Mouse (Mus musculus) adrenal gland, adult 18-20 months (tissue): ENCODE measurements around the gene Prm2. TPM values are rescaled to one million over a fixed set of nuclear protein-coding genes. Genes with fewer than 3 reads are reported as not detected.

ENCODE experiments used
- DNase-seq, 2 experiments: peaks; one replicate each; pipeline ENCODE4 v3.0.0; 2021 to 2022; ENCODE audit warnings: low spot score in 2 of 2
- long read RNA-seq, 2 experiments: library from polyadenylated mRNA; stranded (forward); transcript quantifications; one replicate each; pipeline ENCODE4 v2.0.0; 2021
- total RNA-seq, 2 experiments: library from RNA; stranded (reverse); gene quantifications; 1 replicate in 1 of 2; 2 replicates in 1 of 2; pipeline ENCODE4 v1.2.3; 2021

Gene Prm2
- not detected for total RNA-seq
- long read RNA-seq, experiment 1, result 0 reads
- long read RNA-seq, experiment 2, result 0 reads

- no peak for DNase-seq
Measured at GRCm38 (mm10) chr16:10796034-10796433, at the start of gene Prm2. Gene Prm2 (minus strand): TSS chr16:10796134.

GRCm38 (mm10) chr16:10844319-10844670, 48.4 kb upstream of the Prm2 start:
- DNase-seq, result no peak

GRCm38 (mm10) chr16:10843486-10844318, 47.8 kb upstream of the Prm2 start:
- no peak for DNase-seq

- DNase-seq, result no peak
Measured at GRCm38 (mm10) chr16:10842282-10842855, 46.4 kb upstream of the Prm2 start.

- DNase-seq, result no peak
Measured at GRCm38 (mm10) chr16:10840018-10840417, 44.1 kb upstream of the Prm2 start.

- no peak for DNase-seq
Measured at GRCm38 (mm10) chr16:10838487-10839245, 42.7 kb upstream of the Prm2 start.

- DNase-seq, result no peak
Measured at GRCm38 (mm10) chr16:10837903-10838302, 42.0 kb upstream of the Prm2 start.

- no peak for DNase-seq
Measured at GRCm38 (mm10) chr16:10837250-10837649, 41.3 kb upstream of the Prm2 start.

- DNase-seq, result no peak
Measured at GRCm38 (mm10) chr16:10836388-10836787, 40.5 kb upstream of the Prm2 start.

GRCm38 (mm10) chr16:10834911-10835587, 39.1 kb upstream of the Prm2 start, which contains the start of gene Rmi2:
Gene Rmi2 (plus strand): TSS chr16:10835059.
- peak; percentile 78 to 82 for DNase-seq

- no peak for DNase-seq
Measured at GRCm38 (mm10) chr16:10834542-10834910, 38.6 kb upstream of the Prm2 start.

GRCm38 (mm10) chr16:10828461-10828805, 32.5 kb upstream of the Prm2 start:
- no peak for DNase-seq

- DNase-seq, result no peak
Measured at GRCm38 (mm10) chr16:10827766-10828460, 32.0 kb upstream of the Prm2 start.

- no peak for DNase-seq
Measured at GRCm38 (mm10) chr16:10827269-10827668, 31.3 kb upstream of the Prm2 start.

GRCm38 (mm10) chr16:10825840-10826239, 29.9 kb upstream of the Prm2 start:
- DNase-seq, result no peak

GRCm38 (mm10) chr16:10824536-10824935, 28.6 kb upstream of the Prm2 start:
- DNase-seq, result no peak

- no peak for DNase-seq
Measured at GRCm38 (mm10) chr16:10821387-10821786, 25.5 kb upstream of the Prm2 start.

- DNase-seq, result no peak
Measured at GRCm38 (mm10) chr16:10819966-10820365, 24.0 kb upstream of the Prm2 start.

- no peak for DNase-seq
Measured at GRCm38 (mm10) chr16:10818579-10819135, 22.7 kb upstream of the Prm2 start.

GRCm38 (mm10) chr16:10814864-10815263, 18.9 kb upstream of the Prm2 start:
- DNase-seq, result peak in 1 of 2 experiments; percentile 12
